Mouse (Mus musculus): Measurements from ENCODE around the gene Zdhhc22.

GRCm38 (mm10) chr12:86984194-86984555 lies 6.1 kb downstream of the Zdhhc22 start:
- TF ChIP-seq CTCF (IDR thresholded peaks at IDR 0.05; ENCODE audit: extremely low read depth, insufficient read length, insufficient replicate concordance, low read depth, low read length) (no peak), POLR2A (IDR thresholded peaks at IDR 0.05; ENCODE audit: low read depth, low read length) (no peak)

All from small intestine, adult 2 months (tissue).